Mouse (Mus musculus) cerebellum, adult 8-10 months (tissue): Measurements from ENCODE around the gene Lipt2.

ENCODE experiments used
- DNase-seq: peaks from one replicate; pipeline ENCODE4 v3.0.0; 2022

Lipt2 gene

GRCm38 (mm10) chr7:100159105-100159841 lies at the start of gene Lipt2:
Lipt2 (plus strand) TSS chr7:100159277.
- peak; percentile 90 for DNase-seq

GRCm38 (mm10) chr7:100111506-100111905 lies 47.6 kb upstream of the Lipt2 start:
- no peak for DNase-seq

- DNase-seq = no peak
These were observed 45.3 kb upstream of the Lipt2 start for GRCm38 (mm10) chr7:100113821-100114220.

GRCm38 (mm10) chr7:100114279-100114678 lies 44.8 kb upstream of the Lipt2 start:
- no peak for DNase-seq

- no peak for DNase-seq
These were observed 38.3 kb upstream of the Lipt2 start for GRCm38 (mm10) chr7:100120791-100121261.

GRCm38 (mm10) chr7:100121376-100121789 lies 37.7 kb upstream of the Lipt2 start, which contains the start of gene Pold3:
Pold3 (minus strand) TSS chr7:100121565.
- DNase-seq = peak; percentile 99

- no peak for DNase-seq
These were observed 35.6 kb upstream of the Lipt2 start for GRCm38 (mm10) chr7:100123486-100123885.

- DNase-seq = no peak
These were observed 34.9 kb upstream of the Lipt2 start for GRCm38 (mm10) chr7:100124211-100124610.

- no peak for DNase-seq
These were observed 33.9 kb upstream of the Lipt2 start for GRCm38 (mm10) chr7:100125166-100125565.

GRCm38 (mm10) chr7:100126514-100126913 lies 32.6 kb upstream of the Lipt2 start:
- DNase-seq = no peak

- DNase-seq = no peak
These were observed 30.6 kb upstream of the Lipt2 start for GRCm38 (mm10) chr7:100128262-100129041.

GRCm38 (mm10) chr7:100130592-100130991 lies 28.5 kb upstream of the Lipt2 start:
- DNase-seq = no peak

GRCm38 (mm10) chr7:100132379-100132778 lies 26.7 kb upstream of the Lipt2 start:
- no peak for DNase-seq

- no peak for DNase-seq
These were observed 22.0 kb upstream of the Lipt2 start for GRCm38 (mm10) chr7:100137038-100137437.

- DNase-seq = no peak
These were observed 21.0 kb upstream of the Lipt2 start for GRCm38 (mm10) chr7:100138075-100138474.

- no peak for DNase-seq
These were observed 18.5 kb upstream of the Lipt2 start for GRCm38 (mm10) chr7:100140591-100140990.

GRCm38 (mm10) chr7:100148586-100148985 lies 10.5 kb upstream of the Lipt2 start:
- peak; percentile 3 for DNase-seq

GRCm38 (mm10) chr7:100150086-100150485 lies 9.0 kb upstream of the Lipt2 start:
- no peak for DNase-seq

GRCm38 (mm10) chr7:100150626-100151025 lies 8.5 kb upstream of the Lipt2 start:
- DNase-seq = no peak

- DNase-seq = peak; percentile 6
These were observed 1.4 kb upstream of the Lipt2 start for GRCm38 (mm10) chr7:100157669-100158068.

GRCm38 (mm10) chr7:100160006-100160405 lies 929 bp downstream of the Lipt2 start:
- no peak for DNase-seq

GRCm38 (mm10) chr7:100163506-100163905 lies 4.4 kb downstream of the Lipt2 start:
- no peak for DNase-seq

GRCm38 (mm10) chr7:100168654-100169053 lies 9.6 kb downstream of the Lipt2 start:
- DNase-seq = no peak

GRCm38 (mm10) chr7:100170756-100171155 lies 11.7 kb downstream of the Lipt2 start:
- no peak for DNase-seq
